Mouse (Mus musculus): Measurements from ENCODE around the gene Olfr157.
"Not testable (repeated sequence)": the region's sequence is repeated elsewhere in the genome, so short reads cannot be mapped to it uniquely, and the experiment has no call there.

Olfr157 gene

GRCm38 (mm10) chr4:43798936-43799335 is 41.1 kb downstream of the Olfr157 start:
- DNase-seq (ENCODE audit: low read depth, low spot score) = no peak

GRCm38 (mm10) chr4:43795844-43796243 is 44.2 kb downstream of the Olfr157 start:
- DNase-seq (ENCODE audit: low read depth, low spot score) = not testable (repeated sequence)

GRCm38 (mm10) chr4:43795296-43795695 is 44.7 kb downstream of the Olfr157 start:
- DNase-seq (ENCODE audit: low read depth, low spot score) = no peak
